Mouse (Mus musculus): ENCODE data around the gene Themis3. TPM values are rescaled to one million over a fixed set of nuclear protein-coding genes. Genes with fewer than 3 reads are reported as not detected.
A peak's percentile ranks its signal among the peaks of the same experiment; 100 is the strongest.

Gene Themis3
- total RNA-seq (2014; fragmentation: Nextera tagmentation): not detected in 2 replicates
- not detected in 2 replicates for total RNA-seq (2017)

DNA sequence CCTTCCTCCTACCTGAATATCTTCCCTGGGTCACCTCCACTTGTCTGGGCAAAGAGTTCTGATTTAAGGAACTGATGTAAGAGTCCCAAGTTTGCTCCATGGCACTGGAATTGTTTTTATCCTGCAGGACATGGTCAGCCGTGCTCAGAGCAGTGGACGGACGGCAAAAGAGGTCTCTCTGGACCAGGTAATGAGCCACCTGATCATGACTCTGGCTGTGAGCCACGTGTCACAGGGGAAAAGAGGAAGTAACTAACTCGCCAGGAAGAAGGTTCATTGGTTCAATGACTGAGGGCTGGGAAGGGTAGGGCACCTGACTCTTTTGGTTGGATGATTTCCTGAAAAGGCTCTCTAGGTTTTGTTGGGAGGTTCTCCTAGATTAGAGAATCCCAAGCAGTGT is at the start of gene Themis3:
Themis3 (minus strand) TSS at position 187 of the 400 bp plus-strand sequence.
- ATAC-seq (replicated peaks; ENCODE audit: poor library complexity, severe bottlenecking): no peak

DNA sequence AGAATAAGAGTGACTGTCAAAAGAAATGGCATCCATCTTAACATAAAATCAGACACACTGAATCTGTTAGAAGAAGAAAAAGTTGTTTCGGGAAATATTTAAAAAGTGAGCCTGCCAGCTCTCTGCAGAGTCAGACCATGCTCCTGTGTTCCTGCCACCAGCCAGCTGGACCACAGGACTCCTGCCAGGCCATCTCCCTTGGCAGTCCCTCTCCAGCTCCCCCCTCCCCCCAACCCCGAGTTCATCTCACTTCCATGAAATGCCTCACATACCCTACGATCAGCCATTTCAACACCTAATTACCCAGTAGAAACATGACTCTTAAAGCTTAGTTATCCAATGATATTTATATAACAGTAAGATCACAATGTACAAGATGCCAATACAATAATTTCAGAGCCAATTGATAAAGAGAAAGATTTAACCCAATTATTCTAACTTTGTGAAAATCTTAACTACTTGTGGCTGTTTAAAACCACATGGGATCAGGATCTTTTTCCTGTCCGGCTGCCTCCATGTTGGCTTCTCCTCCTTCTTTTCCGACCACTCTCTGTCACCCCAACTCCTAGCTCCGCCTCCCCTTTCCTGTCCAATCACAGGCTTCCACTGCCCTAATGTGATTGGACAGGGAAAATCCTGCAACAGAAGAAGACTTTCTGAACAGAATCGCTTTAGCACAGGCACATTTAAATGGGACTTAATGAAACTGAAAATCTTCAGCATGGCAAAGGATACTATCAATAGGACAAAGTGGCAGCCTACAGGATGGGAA is 43.7 kb upstream of the Themis3 start:
- no peak for ATAC-seq (replicated peaks; ENCODE audit: poor library complexity, severe bottlenecking)

DNA sequence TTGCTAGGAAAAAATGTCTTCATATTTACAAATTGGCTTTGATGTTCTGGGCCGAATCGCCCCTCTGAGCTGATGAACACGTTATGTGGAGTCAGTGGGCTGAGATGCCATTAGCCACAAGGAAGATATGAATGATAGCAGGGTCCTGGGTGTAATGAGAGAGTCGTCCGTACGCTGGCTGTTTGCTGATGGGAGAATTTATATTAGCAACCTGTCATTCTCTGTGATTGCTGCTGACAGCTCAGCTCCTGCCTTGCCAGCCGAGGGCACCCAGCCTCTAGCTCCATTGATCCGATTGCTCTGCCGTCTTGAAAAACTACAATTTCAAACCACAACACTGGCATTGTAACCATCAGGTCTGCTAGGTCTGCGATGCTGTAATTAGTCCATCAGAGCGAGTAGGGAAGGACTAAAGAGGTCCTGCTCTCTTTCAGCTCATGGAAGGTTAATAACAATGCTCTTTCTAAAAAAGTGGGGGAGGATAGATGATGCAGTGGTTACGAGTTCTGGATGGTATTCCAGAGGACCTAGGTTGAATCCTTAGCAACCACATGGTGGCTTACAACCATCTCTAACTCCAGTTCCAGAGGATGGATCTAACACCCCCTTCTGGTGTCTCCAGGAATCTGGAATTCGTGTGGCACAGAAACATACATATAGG is 25.7 kb upstream of the Themis3 start:
- no peak for ATAC-seq (replicated peaks; ENCODE audit: poor library complexity, severe bottlenecking)

DNA sequence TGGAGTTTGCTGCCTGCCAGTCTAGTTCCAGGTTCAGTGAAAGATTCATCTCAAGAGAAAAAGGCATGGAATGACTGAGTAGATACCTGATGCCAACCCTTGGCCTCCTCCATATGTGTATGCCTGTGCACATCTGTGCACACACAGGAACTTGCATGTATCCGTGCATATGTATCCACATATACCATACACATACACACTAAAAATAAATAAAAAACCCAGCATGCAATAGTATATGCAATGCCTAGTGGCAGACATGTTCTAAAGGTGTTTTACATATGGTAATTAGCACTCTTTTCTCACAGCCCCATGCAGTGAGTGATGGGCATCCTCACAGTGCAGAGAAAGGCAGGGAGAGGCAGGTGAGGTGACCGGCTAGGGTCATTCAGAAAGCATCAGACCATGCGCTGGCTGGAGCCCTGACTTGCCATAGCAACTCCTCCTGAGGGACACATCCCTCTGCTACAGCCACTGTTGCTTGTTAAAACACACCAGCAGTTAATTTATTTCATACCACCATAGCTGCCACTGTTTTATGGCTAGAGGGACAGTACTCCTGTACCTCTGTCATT is 24.9 kb upstream of the Themis3 start:
- no peak for ATAC-seq (replicated peaks; ENCODE audit: poor library complexity, severe bottlenecking)

DNA sequence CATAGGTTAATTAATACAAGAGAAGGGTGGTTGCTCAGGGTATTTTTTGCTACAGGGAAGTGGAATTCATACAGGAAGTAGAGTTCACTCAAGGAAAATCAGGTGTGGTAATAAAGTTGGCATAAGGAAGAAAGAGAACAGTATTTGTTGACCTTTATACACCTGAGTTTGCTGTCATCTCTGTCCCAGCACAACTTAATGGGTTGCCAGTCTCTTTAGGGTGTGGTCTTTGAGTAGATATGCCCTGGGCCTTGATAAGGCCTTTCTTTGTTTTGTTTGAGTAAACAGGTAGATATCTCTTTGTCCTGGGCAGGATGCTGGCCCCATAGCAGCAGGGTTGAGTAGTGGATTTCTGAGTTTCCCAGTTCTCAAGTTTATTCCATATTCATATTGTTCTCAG is 15.6 kb upstream of the Themis3 start:
- ATAC-seq (replicated peaks; ENCODE audit: poor library complexity, severe bottlenecking): no peak

DNA sequence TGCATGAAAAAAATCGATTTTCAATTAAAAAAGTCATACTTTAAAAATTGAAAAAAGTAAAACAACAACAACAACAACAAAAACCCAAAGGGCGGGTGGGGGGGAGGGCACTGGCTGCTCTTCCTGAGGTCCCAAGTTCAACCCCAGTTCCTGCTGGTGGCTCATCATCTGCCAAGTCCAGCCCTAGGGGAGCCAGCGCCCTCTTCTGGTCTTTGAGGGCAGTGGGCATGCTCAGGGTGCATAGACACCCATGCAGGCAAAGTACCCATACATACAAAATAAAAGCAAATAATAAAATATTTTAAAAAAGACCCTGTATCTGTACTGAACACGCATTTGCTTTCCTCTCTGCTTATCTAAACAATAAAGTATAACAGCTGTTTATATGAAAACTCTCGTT is 10.5 kb upstream of the Themis3 start:
- ATAC-seq (replicated peaks; ENCODE audit: poor library complexity, severe bottlenecking): no peak

DNA sequence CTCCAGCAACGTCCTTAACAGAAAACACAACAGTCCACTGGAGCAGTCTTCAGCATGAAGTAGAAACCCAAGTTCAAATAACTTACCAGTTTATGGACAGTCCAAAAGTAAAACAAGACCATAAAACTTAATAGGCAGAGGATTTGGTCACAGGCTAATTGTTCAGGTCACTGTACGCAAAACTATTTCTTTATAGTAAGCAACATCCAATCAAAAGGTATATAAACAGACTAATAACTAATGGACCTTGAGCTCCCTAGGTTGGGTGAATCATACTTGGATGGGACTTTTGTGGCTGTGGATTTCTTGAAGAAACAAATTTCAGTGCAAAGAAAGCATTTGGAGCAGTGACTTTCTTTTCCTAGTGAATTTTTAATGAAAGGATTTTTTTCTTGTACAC is 6.8 kb upstream of the Themis3 start:
- ATAC-seq (replicated peaks; ENCODE audit: poor library complexity, severe bottlenecking): no peak

DNA sequence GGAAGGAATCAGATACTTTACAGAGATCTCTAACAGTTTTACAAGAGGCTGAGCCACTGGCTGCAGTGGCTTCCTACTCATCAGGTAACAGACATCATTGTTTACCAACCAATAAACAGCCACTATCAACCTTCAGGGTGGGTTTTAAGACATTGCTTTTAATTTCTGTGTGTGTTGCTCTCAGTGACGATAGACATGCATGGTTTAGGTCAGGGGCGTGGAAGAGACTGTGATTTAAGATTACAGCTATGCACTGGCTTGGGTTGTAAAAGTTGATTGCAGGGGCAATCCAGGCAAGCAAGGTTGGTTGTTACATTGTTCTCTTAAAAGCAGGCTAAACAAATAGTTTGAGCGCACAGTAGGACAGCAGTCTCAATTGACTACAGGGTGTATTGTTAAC is 1.4 kb upstream of the Themis3 start:
- no peak for ATAC-seq (replicated peaks; ENCODE audit: poor library complexity, severe bottlenecking)

DNA sequence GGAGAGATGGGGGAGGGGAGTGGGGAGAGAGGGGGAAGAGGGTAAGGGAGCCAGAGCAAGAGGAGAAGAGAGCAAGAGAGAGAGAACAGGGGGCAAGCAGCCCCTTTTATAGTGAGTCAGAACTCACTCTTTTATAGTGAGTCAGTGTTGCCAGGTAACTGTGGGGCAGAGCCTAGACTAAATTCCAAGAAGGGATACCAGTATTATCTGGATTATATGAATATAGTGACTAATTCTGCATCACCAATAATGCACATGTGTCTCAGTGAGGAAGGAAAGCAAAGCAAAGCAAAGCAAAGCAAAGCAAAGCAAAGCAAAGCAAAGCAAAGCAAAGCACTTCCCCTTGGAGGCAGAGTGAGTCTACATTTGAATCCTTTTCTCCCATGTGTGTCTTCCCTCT is 835 bp upstream of the Themis3 start:
- no peak for ATAC-seq (replicated peaks; ENCODE audit: poor library complexity, severe bottlenecking)

DNA sequence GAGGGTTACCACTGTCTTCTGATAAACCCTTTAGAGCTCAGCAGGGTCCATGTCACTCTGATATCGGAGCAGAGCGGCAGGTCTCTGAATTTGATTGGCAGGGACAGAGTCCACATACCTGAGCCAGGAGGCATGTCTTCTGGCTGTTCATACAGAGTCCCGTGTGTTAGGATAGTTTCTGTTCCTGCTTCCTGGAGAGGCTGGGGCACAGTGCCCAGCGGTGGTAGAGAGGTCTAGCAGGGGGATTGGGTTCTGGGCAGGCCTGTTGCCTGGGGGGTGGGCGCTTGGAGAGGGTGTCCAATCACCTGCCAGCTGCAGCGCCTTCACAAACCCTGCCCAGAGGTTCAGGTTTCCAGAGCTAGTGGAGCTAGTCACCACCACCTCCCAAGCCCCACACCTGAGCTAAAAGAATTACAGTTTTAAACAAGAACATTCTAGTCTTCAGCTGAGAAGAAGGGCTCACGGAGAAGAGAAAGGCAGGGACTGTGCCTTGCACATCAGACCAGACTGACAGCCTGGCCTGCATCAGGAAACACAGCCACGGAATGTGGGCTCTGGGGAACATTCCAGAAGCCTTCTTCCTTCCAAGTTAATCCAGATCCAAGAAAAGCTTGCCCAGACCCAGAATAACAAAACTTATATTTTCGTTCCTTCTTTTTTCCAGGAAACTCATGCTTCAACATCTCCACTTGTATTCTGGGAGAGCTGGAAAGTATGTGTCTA is 3.9 kb downstream of the Themis3 start:
- no peak for ATAC-seq (replicated peaks; ENCODE audit: poor library complexity, severe bottlenecking)

DNA sequence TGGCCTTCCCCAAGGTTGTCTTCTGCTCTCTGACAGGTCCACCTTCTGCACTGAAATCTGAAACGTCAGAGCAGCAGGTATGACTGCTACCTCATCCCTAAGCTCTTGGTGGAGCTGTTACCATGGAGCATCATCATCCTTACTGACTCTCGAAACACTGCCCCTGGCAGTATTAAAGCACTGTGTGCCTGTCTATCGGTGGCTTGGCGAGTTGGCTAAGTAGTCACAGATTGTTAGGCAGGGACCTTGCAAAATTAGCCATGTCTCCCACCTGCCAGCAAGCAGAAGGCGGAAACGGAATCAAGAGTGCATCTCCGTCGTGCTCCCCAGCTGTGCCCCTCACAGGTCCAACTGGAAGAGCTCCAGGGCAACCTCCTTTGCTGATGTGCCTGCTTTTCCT is 4.6 kb downstream of the Themis3 start:
- no peak for ATAC-seq (replicated peaks; ENCODE audit: poor library complexity, severe bottlenecking)

DNA sequence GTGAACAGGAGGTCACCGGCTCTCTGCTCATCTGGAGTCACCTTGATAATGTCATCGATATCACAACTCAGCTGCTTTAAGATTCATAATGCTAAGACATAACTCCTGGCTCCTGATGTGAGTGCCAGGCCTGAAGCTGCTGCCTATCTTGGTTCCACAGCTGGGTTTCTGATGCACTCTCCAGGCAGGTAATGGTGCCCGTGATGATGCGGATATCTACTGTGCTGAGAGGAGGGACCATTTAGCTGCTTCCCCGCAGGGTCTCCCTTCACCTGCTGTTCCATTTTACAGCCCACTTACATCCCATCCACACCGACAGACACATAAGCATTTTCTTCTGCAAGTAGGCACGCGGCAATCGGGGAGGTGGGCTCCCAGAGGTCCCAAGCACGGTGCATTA is 7.7 kb downstream of the Themis3 start:
- ATAC-seq (replicated peaks; ENCODE audit: poor library complexity, severe bottlenecking): no peak

DNA sequence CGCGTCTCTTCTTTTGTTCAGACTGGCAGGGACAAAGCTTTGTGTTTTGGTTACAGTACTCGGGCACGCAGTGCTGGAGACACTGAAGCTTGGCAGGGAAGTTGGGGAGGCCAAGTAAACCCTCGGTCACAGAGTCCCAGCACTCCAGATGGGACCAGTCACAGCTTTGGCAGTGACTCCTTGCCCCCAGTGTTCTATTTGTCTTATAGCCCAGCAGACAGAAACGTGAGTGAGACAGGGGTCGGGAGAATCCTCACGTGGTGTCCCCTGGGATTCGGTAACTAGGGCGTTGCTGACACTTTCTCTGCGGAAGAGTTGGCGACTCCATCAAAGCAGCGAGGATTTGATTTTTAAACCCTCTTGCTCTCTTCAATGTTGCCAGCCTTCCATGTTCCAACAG is 8.3 kb downstream of the Themis3 start:
- ATAC-seq (replicated peaks; ENCODE audit: poor library complexity, severe bottlenecking): no peak

DNA sequence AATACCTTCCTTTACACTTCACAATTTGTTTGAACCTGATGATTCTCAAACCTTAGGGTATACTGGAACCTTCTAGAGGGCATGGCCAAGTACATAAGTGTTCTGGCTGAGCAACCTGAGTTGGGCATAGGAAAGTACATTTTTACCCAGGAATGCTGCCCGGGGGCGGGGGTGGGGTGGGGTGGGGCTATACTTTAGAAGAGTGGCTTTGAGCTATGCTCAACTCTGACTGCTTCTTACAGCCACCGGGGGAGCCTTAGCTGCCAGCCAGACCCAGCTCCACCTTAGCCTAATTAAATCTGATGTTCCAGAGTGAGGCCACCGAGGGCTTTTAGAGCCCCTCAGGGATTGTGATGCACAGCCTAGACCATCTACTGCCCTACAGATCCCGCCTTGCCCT is 13.4 kb downstream of the Themis3 start:
- no peak for ATAC-seq (replicated peaks; ENCODE audit: poor library complexity, severe bottlenecking)

DNA sequence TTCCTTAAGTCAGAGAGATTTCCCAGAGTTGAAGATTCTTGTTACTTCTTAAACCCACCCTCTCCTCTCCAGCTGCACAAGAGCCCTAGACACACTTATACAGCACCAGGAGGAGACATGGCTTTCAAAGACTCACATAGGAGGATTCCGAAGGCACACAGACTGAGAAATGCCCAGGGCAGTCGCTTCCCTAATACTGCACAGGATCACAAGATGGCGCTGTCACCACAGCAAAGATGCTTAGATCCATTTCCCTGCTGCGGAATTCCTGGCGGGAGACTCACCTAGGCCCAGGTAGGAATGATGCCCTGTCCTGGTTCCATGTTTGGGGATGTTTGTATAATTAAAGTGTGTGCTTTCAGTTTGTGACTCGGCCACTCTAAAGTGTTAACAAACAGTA is 16.4 kb downstream of the Themis3 start:
- peak; percentile 35; the same call in 1 of the 2 replicates for ATAC-seq (replicated peaks; ENCODE audit: poor library complexity, severe bottlenecking)

DNA sequence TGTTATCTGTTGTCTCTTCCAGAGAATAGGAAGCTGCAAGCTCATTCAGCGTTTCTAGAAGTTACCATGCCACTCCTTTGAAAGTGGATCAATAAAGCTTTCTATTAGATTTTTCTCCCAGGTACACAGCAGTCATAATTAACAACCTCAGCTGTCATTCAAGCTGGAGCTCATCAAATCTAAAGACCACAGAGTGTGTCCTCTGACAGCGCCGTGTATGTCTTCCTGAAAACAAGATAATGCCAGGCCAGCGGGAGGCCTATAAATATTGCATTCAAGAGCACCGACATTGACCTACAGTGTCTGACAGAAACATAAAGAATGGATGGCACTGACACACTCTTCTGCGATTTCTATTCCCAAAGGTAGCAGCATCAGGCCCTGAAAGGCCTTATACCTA is 16.9 kb downstream of the Themis3 start:
- no peak for ATAC-seq (replicated peaks; ENCODE audit: poor library complexity, severe bottlenecking)

DNA sequence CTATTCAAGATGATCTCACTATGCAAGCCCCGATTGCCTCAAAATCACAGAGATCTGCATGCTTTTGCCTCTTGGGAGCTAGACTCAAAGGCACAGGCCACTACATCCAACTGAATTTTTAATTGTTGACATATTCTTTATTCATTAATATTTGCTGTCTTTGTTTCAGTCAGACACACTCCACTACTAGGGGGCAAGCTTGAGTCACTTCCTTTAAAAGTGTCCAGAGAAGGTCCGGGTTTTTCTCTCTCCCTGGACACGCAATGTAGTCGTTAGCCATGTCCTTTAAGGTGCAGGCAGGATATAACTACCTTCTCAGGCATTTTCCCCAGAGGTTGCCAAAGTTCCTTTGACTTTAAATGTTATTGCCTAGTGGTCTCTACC is 21.8 kb downstream of the Themis3 start:
- ATAC-seq (replicated peaks; ENCODE audit: poor library complexity, severe bottlenecking): no peak

DNA sequence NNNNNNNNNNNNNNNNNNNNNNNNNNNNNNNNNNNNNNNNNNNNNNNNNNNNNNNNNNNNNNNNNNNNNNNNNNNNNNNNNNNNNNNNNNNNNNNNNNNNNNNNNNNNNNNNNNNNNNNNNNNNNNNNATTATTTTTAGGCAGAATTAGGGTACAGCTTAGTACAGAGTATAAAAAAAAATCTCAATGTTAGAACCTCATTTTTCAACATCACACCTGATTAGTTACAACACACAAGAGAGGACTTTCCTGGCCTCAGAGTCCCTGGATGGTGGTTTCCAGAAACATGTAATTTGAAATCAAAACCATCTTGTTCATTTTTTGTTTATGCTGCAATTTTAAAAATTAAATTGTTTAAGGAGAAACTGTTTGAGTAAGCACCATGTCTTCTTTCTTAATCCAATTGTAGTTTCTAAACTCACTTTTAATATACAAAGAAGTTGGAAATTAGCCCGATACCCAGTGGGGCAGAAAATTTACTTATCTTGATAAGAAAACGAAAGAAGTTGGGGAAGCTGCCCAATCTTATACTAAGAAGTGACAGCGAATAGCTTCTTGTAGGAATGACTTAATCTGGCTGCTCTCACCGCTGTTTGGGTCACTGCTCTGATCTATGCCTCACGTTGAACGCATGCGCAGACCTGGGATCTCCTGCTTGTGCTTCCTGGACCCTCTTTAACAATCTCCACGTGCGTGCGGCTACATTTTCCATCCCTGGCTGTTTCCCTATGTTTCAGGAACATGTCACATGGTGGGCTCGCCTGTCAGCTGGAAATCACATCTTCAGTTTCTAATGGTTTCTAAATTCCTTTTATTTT is 22.4 kb downstream of the Themis3 start:
- no peak for ATAC-seq (replicated peaks; ENCODE audit: poor library complexity, severe bottlenecking)

DNA sequence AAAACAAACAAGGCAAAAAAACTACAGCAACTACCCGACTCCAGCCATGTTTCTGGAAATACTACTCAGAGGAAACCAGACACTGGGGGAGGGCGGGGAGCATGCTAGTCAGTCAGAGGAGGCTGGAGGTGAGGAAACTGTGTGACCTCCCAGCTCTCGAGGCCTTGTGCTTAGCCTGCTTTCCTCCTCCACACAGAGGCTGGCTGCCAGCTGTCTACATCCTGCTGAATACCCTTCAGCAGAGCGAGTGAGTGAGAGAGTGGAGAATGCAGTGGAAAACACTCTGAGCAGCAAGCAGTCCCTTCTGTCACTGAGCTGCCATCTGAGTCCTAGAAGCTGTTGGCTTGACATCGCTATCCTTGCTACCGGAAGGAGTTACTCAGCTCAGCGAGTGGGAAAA is 30.2 kb downstream of the Themis3 start:
- ATAC-seq (replicated peaks; ENCODE audit: poor library complexity, severe bottlenecking): no peak

DNA sequence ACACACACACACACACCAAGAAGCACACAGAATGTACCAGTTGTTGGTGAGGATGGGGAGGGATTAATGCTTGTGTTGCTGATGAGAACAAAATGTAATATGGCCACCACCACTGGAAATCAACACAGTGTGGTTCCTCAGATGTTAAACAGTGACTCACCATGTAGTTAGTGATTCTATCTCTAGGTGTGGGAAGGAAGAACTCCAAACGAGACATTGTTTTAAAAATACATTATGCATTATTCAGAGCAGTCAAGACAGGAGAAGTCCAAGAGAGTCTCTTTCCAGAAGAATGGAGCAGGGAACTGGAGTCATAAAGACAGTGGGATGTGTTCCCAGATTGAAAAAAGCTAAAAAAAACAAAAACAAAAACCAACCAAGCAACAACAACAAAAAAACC is 30.9 kb downstream of the Themis3 start:
- no peak for ATAC-seq (replicated peaks; ENCODE audit: poor library complexity, severe bottlenecking)

Data from granulocyte monocyte progenitor cell, adult 5-6 weeks (primary cell).